Mouse (Mus musculus) C2C12 (cell line): Measurements from ENCODE around the gene Ilf3.

Experiments used
- CEBPB ChIP-seq: IDR thresholded peaks from one replicate; pipeline ENCODE4 v1.6.1; 2011; ENCODE audit warnings: low read depth, mild to moderate bottlenecking, control low read depth, moderate library complexity
- CTCF ChIP-seq: IDR thresholded peaks from one replicate; pipeline ENCODE4 v1.5.1; 2011; ENCODE audit not compliant: control insufficient read depth, insufficient read depth, insufficient read length
- MAX ChIP-seq: IDR thresholded peaks from one replicate; pipeline ENCODE4 v1.6.1; 2011; ENCODE audit warnings: mild to moderate bottlenecking, control low read depth
- MYOD1 ChIP-seq: IDR thresholded peaks from one replicate; pipeline ENCODE4 v1.6.1; 2011; ENCODE audit warnings: low read depth; ENCODE audit not compliant: control insufficient read depth, insufficient read length
- MYOG ChIP-seq: IDR thresholded peaks from one replicate; pipeline ENCODE4 v1.6.1; 2011; ENCODE audit not compliant: control insufficient read depth, insufficient read length; ENCODE audit errors: extremely low read depth

DNA sequence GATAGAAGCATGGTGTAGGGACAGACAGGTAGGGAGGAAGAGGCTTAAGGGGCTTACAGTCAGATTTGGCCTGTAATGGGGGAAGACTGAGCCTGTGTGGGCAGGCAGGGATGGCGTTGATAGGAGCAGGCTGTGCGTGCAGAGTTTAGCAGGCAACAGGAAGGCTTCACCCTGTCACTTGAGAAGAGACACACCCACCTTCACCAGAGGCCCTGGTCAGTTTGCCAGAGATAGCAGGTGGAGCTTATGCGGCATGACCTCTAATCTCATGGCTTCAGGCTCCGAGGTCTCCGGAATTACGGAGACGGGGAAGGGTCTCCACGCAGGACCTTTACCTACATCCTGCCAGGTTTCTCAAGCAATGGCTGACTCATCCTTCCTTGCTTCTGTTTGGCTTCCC lies 84.2 kb downstream of the Ilf3 start:
- TF ChIP-seq MAX (no peak), CTCF (no peak), CEBPB (no peak), MYOD1 (no peak), MYOG (no peak)
